Mouse (Mus musculus): ENCODE measurements around the gene Arhgap40. TPM values are rescaled to one million over a fixed set of nuclear protein-coding genes. Genes with fewer than 3 reads are reported as not detected.

Arhgap40 gene
- polyA plus RNA-seq, 1 experiment from 2014 or later, result 0.18 TPM

DNA sequence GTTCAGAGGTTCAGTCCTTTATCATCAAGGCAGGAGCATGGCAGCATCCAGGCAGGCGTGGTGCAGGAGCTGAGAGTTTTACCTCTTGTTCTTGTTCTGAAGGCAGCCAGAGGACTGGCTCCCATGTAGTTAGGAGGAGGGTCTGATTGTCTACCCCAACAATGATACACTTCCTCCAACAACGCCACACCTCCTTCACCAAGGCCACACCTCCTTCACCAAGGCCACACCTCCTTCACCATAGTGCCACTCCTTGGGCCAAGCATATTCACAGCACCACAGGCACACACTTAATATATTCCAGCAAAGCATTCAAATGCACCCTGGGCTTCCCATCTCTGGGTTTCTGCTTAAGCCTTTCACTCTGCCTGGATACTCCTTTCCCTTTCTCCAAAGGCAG, 32.7 kb downstream of the Arhgap40 start:
- ChIA-PET POLR2A (no interaction called here), CTCF (interaction anchor here (2.3 kb wide), 1 partner anchor 17 kb away, joined by 5 read pairs; no protein-coding TSS in a partner anchor)
- DNase-seq (ENCODE audit: low read depth, low spot score), result no peak
- ATAC-seq, result no peak
- H3K27me3 ChIP-seq, result no peaks in the 10 kb centered on the region
- no peak for TF ChIP-seq CTCF (IDR thresholded peaks at IDR 0.05)
- in situ Hi-C loops (cut with MboI; ENCODE audit: low pct_unique_long_range_greater_than_20kb), result loop anchor here (5.0 kb wide), 2 partner anchors 82 to 107 kb away; no protein-coding TSS in a partner anchor

DNA sequence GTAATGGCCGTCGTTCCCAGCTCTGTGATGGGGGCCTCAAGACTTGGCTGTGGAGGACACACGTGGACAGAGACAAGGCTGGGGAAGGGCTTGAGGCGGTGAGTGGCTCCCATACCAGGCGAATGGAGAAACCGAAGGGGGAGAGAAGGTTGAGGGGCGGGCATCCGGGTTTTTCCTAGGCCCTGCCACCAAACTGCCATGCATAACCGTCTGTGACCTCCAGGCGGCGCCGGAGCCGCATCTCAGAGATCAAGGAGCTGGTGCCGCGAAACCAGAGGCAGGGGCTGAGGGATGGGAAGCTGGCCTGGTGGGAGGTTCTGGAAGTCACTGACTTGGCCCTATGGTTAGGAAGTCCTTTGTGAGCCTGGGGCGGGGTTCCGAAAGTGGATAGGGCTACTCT, 34.2 kb downstream of the Arhgap40 start:
- DNase-seq (ENCODE audit: low read depth, low spot score), result no peak
- CTCF ChIA-PET, result interaction anchor here (0.6 to 2.9 kb wide), 16 partner anchors 8 to 359 kb away, joined by 3 to 15 read pairs (median 4); no protein-coding TSS in a partner anchor
- peak; percentile 94 for TF ChIP-seq CTCF (IDR thresholded peaks at IDR 0.05)
- in situ Hi-C loops (cut with MboI; ENCODE audit: low pct_unique_long_range_greater_than_20kb), result loop anchor here (5.0 kb wide), 2 partner anchors 81 to 106 kb away; no protein-coding TSS in a partner anchor
- POLR2A ChIA-PET, result interaction anchor here (0.9 to 1.0 kb wide), 2 partner anchors 13 to 94 kb away, joined by 3 read pairs; no protein-coding TSS in a partner anchor
- H3K27me3 ChIP-seq, result no peaks in the 10 kb centered on the region
- peak; percentile 67 for ATAC-seq

DNA sequence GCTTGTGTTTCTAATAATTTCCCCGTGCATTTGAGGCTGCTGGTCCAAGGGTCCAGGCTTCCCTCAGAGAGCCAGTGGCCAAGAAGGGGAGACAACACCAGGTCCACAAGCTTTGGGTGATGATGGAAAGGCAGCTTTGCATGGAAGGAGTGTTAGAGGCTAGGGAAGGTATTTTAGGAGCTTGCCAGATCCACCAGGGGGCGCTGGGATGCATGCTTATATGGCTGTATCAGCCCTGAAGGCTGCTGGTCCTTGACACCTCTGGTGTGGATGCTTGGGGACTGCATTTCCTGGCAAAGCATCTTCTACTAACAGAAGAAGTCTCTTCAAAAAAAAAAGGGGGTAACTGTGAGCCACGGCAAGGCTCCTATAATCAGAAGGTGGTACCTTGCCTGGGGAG, 37.5 kb downstream of the Arhgap40 start:
- in situ Hi-C loops (cut with MboI; ENCODE audit: low pct_unique_long_range_greater_than_20kb), result no loop called here
- CTCF ChIA-PET, result interaction anchor here (0.9 to 3.1 kb wide), 6 partner anchors 20 to 103 kb away, joined by 3 to 17 read pairs (median 5); no protein-coding TSS in a partner anchor
- ATAC-seq (peak; percentile 83), DNase-seq (ENCODE audit: low read depth, low spot score) (no peak)
- H3K27me3 ChIP-seq, result peaks cover 16% of the 10 kb centered on the region
- TF ChIP-seq CTCF (IDR thresholded peaks at IDR 0.05), result peak; percentile 82
- POLR2A ChIA-PET, result no interaction called here

DNA sequence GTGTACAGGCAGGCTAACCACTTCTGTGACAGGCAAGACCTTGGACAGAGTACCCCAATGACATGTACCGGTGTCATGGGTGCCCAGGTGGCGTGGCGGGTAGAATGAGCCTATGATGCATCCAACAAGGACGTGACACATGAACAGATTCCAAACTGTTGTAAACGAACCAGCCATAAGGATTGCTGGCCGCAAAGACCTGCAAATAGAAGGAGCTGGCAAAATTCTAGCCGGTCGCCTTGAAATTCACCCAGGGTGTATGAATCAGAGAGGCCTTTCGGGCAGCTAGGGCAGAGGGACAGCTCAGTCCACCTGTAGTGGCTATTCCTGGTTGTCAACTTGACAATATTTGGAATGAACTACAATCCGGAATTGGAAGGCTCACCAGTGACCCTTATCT, 41.8 kb downstream of the Arhgap40 start:
- CTCF ChIA-PET, result no interaction called here
- in situ Hi-C loops (cut with MboI; ENCODE audit: low pct_unique_long_range_greater_than_20kb), result no loop called here
- peaks cover 19% of the 10 kb centered on the region for H3K27me3 ChIP-seq
- TF ChIP-seq CTCF (IDR thresholded peaks at IDR 0.05), result no peak
- ATAC-seq (no peak), DNase-seq (ENCODE audit: low read depth, low spot score) (no peak)
- POLR2A ChIA-PET, result no interaction called here

DNA sequence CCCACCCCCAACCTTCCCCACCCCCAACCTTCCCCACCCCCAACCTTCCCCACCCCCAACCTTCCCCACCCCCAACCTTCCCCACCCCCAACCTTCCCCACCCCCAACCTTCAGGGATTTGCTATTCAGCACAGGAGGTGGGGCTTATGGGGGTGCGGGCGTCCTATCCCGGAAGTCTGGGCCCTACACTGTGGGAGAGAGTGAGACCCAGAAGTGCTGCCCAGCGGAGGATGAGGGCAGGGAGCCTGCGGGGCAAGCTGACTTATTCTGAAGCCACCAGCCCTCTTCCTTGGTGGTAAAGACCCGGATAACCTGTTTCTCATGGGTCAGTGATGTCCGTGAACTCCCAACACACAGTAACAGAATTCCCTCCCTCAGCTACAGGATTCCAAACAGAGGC, 42.7 kb downstream of the Arhgap40 start:
- in situ Hi-C loops (cut with MboI; ENCODE audit: low pct_unique_long_range_greater_than_20kb), result no loop called here
- ChIA-PET CTCF (interaction anchor here (1.3 kb wide), 1 partner anchor 95 kb away, joined by 3 read pairs; no protein-coding TSS in a partner anchor), POLR2A (no interaction called here)
- no peak for ATAC-seq
- H3K27me3 ChIP-seq, result peaks cover 19% of the 10 kb centered on the region
- no peak for TF ChIP-seq CTCF (IDR thresholded peaks at IDR 0.05)
- no peak for DNase-seq (ENCODE audit: low read depth, low spot score)

DNA sequence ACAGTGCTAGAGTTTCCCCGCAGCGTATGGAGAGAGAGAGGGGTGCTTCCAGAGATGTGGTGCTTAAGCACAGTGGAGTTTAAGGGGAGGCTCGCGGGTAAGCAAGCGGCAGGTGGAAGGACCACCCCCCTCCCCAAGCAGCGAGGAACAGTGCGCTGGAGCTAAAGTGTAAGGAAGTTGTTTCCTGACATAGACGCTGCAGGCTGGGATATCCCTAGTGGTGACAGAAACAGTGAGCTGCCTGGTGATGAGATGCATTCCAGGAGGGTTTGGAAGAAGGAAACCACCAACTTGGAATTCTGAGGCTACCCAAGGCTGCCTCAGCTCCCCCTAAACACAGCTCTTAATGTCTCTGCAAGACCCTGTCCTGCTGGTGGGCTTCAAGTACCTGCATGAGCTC, 43.2 kb downstream of the Arhgap40 start:
- CTCF ChIA-PET, result interaction anchor here (1.3 kb wide), 1 partner anchor 94 kb away, joined by 3 read pairs; no protein-coding TSS in a partner anchor
- POLR2A ChIA-PET, result no interaction called here
- in situ Hi-C loops (cut with MboI; ENCODE audit: low pct_unique_long_range_greater_than_20kb), result no loop called here
- H3K27me3 ChIP-seq, result peaks cover 22% of the 10 kb centered on the region
- DNase-seq (ENCODE audit: low read depth, low spot score) (no peak), ATAC-seq (no peak)
- TF ChIP-seq CTCF (IDR thresholded peaks at IDR 0.05), result no peak

DNA sequence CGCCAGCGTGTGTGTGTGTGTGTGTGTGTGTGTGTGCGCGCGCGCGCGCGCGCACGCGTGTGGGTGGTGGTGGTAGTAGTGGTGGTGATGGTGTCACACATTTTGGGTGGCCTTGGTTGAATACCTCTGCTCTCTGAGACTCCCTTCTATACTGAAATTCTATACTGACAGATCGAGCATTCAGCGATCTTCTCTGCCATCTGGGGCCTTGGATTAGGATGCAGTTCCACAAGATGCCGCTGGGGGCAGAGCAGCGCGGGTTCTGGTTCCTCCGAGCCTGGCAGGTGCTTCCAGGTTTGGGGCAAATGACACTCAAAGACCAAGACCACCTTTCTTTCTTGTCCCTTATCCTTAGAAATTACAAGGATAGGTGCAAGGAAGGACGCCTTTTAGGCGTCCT, 43.6 kb downstream of the Arhgap40 start:
- ChIA-PET POLR2A (no interaction called here), CTCF (interaction anchor here (1.3 kb wide), 1 partner anchor 94 kb away, joined by 3 read pairs; no protein-coding TSS in a partner anchor)
- DNase-seq (ENCODE audit: low read depth, low spot score), result no peak
- H3K27me3 ChIP-seq, result peaks cover 26% of the 10 kb centered on the region
- in situ Hi-C loops (cut with MboI; ENCODE audit: low pct_unique_long_range_greater_than_20kb), result no loop called here
- ATAC-seq, result no peak
- TF ChIP-seq CTCF (IDR thresholded peaks at IDR 0.05), result no peak

DNA sequence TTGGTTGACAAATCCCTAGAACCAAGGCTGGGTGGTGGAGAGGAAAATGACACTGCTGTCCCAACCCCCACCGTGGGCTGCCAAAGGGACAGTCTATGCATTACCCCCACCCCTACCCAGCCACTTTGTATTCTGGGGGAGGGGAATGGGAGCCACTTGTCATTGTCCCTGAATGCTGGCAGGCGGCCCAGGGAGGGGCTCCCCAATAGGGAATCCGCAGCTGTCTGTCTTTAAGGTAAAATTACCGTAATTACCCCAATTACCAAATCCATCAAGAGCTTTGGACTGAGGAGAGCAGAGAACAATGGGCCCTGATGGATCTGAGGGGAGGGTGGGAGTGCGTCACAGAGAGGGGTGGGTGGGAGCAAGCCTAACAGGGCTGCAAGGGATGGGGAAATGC, 44.2 kb downstream of the Arhgap40 start:
- H3K27me3 ChIP-seq, result peaks cover 31% of the 10 kb centered on the region
- ATAC-seq, result no peak
- in situ Hi-C loops (cut with MboI; ENCODE audit: low pct_unique_long_range_greater_than_20kb), result no loop called here
- ChIA-PET POLR2A (no interaction called here), CTCF (no interaction called here)
- TF ChIP-seq CTCF (IDR thresholded peaks at IDR 0.05), result no peak
- no peak for DNase-seq (ENCODE audit: low read depth, low spot score)

DNA sequence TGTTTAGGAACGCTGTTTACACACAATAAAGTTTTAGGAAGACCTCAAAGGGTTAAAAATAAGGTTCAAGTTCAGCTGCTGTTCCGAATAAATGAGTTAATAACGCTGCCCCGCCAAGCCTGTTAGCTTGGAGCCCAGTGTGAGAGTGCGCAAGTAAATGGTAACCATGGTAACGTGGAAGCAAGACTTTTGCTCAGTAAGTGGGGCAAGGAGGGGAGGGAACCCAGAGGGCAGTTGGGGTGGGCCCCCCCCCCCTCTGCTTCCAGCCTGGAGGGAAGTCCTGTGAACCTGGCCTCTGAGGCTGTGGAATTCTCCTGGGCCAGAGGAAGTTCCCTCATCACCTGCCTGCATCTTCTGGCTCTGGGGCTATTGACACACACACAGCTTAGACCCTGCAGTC, 47.3 kb downstream of the Arhgap40 start:
- DNase-seq (ENCODE audit: low read depth, low spot score), result no peak
- TF ChIP-seq CTCF (IDR thresholded peaks at IDR 0.05), result no peak
- no peak for ATAC-seq
- CTCF ChIA-PET, result interaction anchor here (0.9 to 1.4 kb wide), 2 partner anchors 9 to 81 kb away, joined by 3 read pairs; no protein-coding TSS in a partner anchor
- POLR2A ChIA-PET, result no interaction called here
- peaks cover 36% of the 10 kb centered on the region for H3K27me3 ChIP-seq
- in situ Hi-C loops (cut with MboI; ENCODE audit: low pct_unique_long_range_greater_than_20kb), result no loop called here

DNA sequence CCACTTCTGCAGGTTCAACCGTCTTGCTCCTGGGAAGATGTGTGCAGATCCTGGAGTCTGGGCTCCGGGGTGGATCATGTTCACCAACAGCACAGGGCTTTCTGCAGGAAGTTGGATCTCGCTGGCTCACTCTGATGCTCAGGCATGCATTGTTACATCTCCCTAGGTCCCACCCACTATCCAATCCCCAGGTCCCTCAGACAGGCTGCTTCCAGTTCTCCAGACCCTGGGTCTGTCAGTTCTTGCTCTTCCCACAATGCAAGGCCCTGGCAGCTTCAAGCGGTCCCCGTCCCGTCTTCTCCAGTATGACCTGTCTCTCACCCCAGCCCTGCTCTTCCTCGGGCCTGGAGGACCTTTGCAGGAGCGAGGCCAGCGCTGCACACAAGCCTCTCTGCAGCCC, 48.2 kb downstream of the Arhgap40 start:
- ChIA-PET POLR2A (no interaction called here), CTCF (interaction anchor here (0.9 to 1.4 kb wide), 3 partner anchors 10 to 92 kb away, joined by 3 read pairs; no protein-coding TSS in a partner anchor)
- in situ Hi-C loops (cut with MboI; ENCODE audit: low pct_unique_long_range_greater_than_20kb), result no loop called here
- TF ChIP-seq CTCF (IDR thresholded peaks at IDR 0.05), result no peak
- H3K27me3 ChIP-seq, result peaks cover 40% of the 10 kb centered on the region
- ATAC-seq (no peak), DNase-seq (ENCODE audit: low read depth, low spot score) (no peak)

DNA sequence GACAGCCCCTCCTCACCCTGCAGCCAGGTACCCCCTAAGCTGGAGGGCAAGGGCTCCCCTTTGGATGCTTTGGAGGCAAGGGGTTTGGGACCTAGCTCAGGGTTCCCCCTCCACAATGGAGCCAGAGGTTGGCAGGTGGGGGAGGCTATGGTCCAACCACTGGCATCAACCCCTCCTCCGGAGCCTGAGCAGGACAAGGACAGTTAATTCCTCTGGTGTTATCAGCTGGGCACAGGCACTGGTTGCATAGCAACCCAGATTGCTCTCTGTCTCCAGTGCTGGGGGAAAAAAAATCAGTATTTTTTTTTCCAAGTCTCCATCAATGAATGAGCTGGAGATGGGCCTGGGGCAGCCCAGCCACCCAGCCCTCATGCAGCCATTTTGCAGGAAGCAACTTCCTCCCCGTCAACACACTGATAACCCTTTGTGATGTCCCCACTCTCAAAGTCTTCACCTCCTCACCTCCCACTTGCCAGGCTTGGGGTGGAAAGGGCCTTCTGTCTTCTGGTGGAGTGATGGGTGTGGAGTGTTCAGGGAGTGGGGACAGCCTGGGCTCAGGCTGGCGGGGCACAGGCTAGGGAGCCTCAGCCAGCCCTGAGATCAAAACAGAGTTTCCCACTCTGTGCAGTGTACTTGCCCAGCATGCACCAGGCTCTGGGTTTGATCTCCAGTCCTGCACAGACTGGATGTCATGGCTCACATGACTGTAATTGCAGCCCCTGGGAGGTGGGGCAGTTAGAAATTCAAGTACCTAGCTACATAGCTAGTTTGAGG, 49.0 kb downstream of the Arhgap40 start:
- ChIA-PET CTCF (interaction anchor here (0.9 to 1.8 kb wide), 3 partner anchors 15 to 91 kb away, joined by 3 to 5 read pairs (median 3); no protein-coding TSS in a partner anchor), POLR2A (no interaction called here)
- peaks cover 43% of the 10 kb centered on the region for H3K27me3 ChIP-seq
- in situ Hi-C loops (cut with MboI; ENCODE audit: low pct_unique_long_range_greater_than_20kb), result no loop called here
- TF ChIP-seq CTCF (IDR thresholded peaks at IDR 0.05), result no peak
- ATAC-seq, result no peak
- no peak for DNase-seq (ENCODE audit: low read depth, low spot score)

Measured in Patski (cell line).